Mouse (Mus musculus): Measurements from ENCODE around the gene Tmem208. TPM values are rescaled to one million over a fixed set of nuclear protein-coding genes. Genes with fewer than 3 reads are reported as not detected.

Gene Tmem208
- 141 and 142 TPM in 2 replicates for polyA plus RNA-seq (2015; fragmentation: Nextera tagmentation; extraction: Ambion mirVana)

DNA sequence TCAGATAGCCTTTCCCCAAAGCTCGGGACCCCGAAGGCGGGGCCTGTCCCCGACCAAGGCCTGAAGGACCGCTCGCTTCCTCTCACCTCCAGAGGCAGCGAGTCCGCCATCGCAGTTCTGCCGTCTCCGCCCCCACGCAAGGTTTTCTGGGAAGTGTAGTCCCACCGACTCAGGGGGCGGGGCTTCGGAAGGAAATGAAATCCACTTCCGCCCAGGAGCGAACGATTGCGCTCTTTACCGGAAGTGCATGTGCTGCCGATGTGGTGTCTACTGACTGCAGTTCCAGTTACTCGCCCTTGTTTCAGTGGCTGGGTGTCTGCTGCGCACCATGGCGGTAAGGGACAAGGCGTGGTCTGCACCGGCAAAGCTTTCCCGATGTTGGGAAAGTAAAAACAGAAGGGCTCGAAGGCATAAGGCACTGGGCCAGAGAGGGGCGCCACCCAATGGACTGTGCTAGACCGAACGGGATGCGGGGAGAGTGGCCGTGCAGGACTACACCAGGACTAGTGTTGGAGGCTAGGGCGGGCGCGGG is at the start of gene Tmem208, which contains the start of gene Lrrc29:
Gene Tmem208 (plus strand): TSS at position 214 of the 532 bp plus-strand sequence.
Gene Lrrc29 (minus strand): TSS at position 138 of the 532 bp plus-strand sequence.
- peaks cover 16% of the 10 kb centered on the region for H3K36me3 ChIP-seq (ENCODE audit: control insufficient read depth, insufficient read depth, low read length)
- peak; percentile 91 for ATAC-seq
- under 1% methylated on average over 36 of the region's 36 CpGs for WGBS
- H3K4me2 ChIP-seq (ENCODE audit: low read depth, low read length): peak within 1 kb of the TSS; percentile 76
- peaks cover 23% of the 10 kb centered on the region for H3K4me1 ChIP-seq (ENCODE audit: control insufficient read depth, insufficient read depth, low read length)
- no peaks in the 10 kb centered on the region for H3K27me3 ChIP-seq (replicated peaks; ENCODE audit: control insufficient read depth, insufficient read depth, low read length)
- H3K9me3 ChIP-seq (ENCODE audit: control insufficient read depth, low read length): no peaks in the 10 kb centered on the region
- H3K4me3 ChIP-seq (ENCODE audit: low read length): peak within 1 kb of the TSS; percentile 88
- peak within 1 kb of the TSS; percentile 88 for H3K9ac ChIP-seq (ENCODE audit: low read depth, low read length)
- peak within 1 kb of the TSS; percentile 87 for H3K27ac ChIP-seq (ENCODE audit: low read length)

DNA sequence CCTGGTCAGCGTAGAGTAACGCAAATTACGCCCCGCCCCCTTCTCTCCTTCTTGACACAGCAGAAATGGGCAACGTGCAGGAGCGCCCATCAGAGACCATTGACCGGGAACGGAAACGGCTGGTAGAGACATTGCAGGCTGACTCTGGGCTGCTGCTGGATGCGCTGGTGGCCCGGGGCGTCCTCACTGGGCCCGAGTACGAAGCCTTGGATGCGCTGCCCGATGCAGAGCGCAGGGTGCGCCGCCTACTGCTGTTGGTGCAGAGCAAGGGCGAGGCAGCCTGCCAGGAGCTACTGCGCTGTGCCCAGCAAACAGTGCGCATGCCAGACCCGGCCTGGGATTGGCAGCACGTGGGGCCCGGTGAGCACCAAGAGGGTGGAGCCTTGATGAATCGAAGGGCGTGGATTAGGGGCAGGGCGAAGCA is 47.2 kb upstream of the Tmem208 start:
- Histone ChIP-seq H3K27ac (ENCODE audit: low read length) (no peak overlapping the region), H3K4me1 (ENCODE audit: control insufficient read depth, insufficient read depth, low read length) (peaks cover 21% of the 10 kb centered on the region), H3K9ac (ENCODE audit: low read depth, low read length) (peak overlapping the region; percentile 46; the same call in 1 of the 2 replicates), H3K36me3 (ENCODE audit: control insufficient read depth, insufficient read depth, low read length) (no peaks in the 10 kb centered on the region; the same call in 1 of the 2 replicates), H3K27me3 (replicated peaks; ENCODE audit: control insufficient read depth, insufficient read depth, low read length) (peaks cover 53% of the 10 kb centered on the region), H3K9me3 (ENCODE audit: control insufficient read depth, low read length) (no peaks in the 10 kb centered on the region), H3K4me2 (ENCODE audit: low read depth, low read length) (peak overlapping the region; percentile 58), H3K4me3 (ENCODE audit: low read length) (peak overlapping the region; percentile 33)
- peak; percentile 70 for ATAC-seq
- WGBS: 3% methylated on average over 28 of the region's 28 CpGs

DNA sequence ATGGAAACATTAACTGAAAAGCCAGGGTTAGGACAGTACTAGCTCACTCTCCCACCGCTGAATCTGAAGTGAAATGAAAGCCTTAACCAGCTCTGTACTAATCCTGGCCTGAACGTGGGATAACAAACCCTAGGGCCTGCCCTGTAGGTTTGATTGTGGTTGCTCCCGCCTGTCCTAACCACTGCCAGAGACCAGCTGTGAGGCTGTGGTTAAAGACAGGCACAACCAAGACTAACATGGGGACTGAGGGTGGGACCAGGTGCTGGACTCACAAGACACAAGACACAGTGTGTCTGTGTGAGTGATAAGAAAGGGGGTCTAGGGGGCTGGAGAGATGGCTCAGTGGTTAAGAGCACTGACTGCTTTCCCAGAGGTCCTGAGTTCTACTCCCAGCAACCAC is 45.6 kb upstream of the Tmem208 start:
- ATAC-seq: no peak
- Histone ChIP-seq H3K9me3 (ENCODE audit: control insufficient read depth, low read length) (no peaks in the 10 kb centered on the region), H3K4me2 (ENCODE audit: low read depth, low read length) (no peak overlapping the region), H3K27me3 (replicated peaks; ENCODE audit: control insufficient read depth, insufficient read depth, low read length) (peaks cover 42% of the 10 kb centered on the region), H3K4me3 (ENCODE audit: low read length) (no peak overlapping the region), H3K4me1 (ENCODE audit: control insufficient read depth, insufficient read depth, low read length) (peaks cover 18% of the 10 kb centered on the region), H3K9ac (ENCODE audit: low read depth, low read length) (no peak overlapping the region), H3K36me3 (ENCODE audit: control insufficient read depth, insufficient read depth, low read length) (no peaks in the 10 kb centered on the region; the same call in 1 of the 2 replicates), H3K27ac (ENCODE audit: low read length) (no peak overlapping the region)
- 77% methylated on average over 3 of the region's 3 CpGs for WGBS

DNA sequence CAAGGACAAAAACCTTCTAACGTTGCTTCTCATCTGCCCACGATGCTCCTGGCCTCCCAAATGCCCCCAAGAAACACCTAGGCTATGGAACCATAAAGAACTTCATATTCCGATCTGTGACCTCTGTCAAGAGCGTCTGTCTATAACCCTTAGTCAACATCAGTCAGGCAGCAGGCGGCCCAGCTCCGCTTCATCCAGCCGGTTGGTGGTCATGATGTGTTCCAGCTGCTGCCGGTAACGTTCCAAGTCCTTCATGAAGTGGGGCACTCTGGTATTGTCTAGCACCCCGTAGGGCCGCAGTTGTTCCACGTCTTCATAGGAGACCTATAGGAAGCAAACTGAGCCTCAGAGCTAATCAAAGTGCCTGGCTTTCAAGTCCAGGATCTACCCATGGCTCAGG is 44.3 kb upstream of the Tmem208 start:
- Histone ChIP-seq H3K9me3 (ENCODE audit: control insufficient read depth, low read length) (no peaks in the 10 kb centered on the region), H3K4me1 (ENCODE audit: control insufficient read depth, insufficient read depth, low read length) (peaks cover 9% of the 10 kb centered on the region), H3K9ac (ENCODE audit: low read depth, low read length) (no peak overlapping the region), H3K4me3 (ENCODE audit: low read length) (no peak overlapping the region), H3K4me2 (ENCODE audit: low read depth, low read length) (no peak overlapping the region), H3K36me3 (ENCODE audit: control insufficient read depth, insufficient read depth, low read length) (no peaks in the 10 kb centered on the region; the same call in 1 of the 2 replicates), H3K27me3 (replicated peaks; ENCODE audit: control insufficient read depth, insufficient read depth, low read length) (peaks cover 34% of the 10 kb centered on the region), H3K27ac (ENCODE audit: low read length) (no peak overlapping the region)
- 90% methylated on average over 12 of the region's 12 CpGs for WGBS
- ATAC-seq: no peak

DNA sequence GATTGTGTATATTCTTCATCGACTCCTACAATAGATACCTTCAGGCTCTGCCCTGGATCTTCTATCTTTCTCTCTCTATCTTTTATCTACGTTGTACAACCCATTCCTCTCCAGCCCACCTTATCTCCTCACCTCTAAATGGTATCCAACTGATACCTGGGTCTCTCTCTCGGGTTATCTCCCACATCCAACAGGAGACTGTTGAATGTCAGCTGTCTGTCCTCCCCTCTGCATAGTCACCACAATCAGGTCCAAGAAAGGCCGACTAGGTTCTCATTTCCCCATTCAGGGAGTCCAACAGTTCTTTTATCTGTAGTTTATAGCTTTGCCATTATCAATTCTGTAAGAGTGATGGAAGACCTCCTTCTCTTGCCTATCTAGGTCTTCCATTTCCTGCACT is 43.9 kb upstream of the Tmem208 start:
- ATAC-seq: no peak
- H3K9me3 ChIP-seq (ENCODE audit: control insufficient read depth, low read length): no peaks in the 10 kb centered on the region
- no peaks in the 10 kb centered on the region; the same call in 1 of the 2 replicates for H3K36me3 ChIP-seq (ENCODE audit: control insufficient read depth, insufficient read depth, low read length)
- 85% methylated on average over 4 of the region's 4 CpGs for WGBS
- H3K27me3 ChIP-seq (replicated peaks; ENCODE audit: control insufficient read depth, insufficient read depth, low read length): peaks cover 31% of the 10 kb centered on the region
- H3K9ac ChIP-seq (ENCODE audit: low read depth, low read length): no peak overlapping the region
- no peak overlapping the region for H3K27ac ChIP-seq (ENCODE audit: low read length)
- H3K4me2 ChIP-seq (ENCODE audit: low read depth, low read length): no peak overlapping the region
- peaks cover 9% of the 10 kb centered on the region for H3K4me1 ChIP-seq (ENCODE audit: control insufficient read depth, insufficient read depth, low read length)
- no peak overlapping the region for H3K4me3 ChIP-seq (ENCODE audit: low read length)

DNA sequence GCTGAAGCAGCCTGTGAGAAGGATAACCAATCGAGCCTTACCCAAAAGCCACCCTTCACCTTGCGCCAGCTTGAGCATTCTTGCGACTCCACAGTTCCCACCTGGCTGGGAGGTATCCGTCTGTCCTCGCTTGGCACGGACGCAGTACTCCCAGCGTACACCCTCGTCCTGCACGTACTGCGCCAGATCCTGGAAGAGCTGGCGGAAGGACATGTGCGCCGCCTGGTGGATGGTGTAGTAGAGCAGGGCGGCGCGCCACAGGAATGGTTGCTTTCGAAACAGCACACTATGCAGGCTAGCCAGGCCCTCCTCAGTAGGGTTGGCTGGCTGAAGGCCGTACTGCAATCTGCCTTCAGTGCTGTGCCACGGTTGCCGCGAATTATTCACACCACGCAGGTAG is 43.1 kb upstream of the Tmem208 start:
- Histone ChIP-seq H3K4me2 (ENCODE audit: low read depth, low read length) (no peak overlapping the region), H3K27ac (ENCODE audit: low read length) (no peak overlapping the region), H3K9ac (ENCODE audit: low read depth, low read length) (no peak overlapping the region), H3K4me1 (ENCODE audit: control insufficient read depth, insufficient read depth, low read length) (peaks cover 9% of the 10 kb centered on the region), H3K36me3 (ENCODE audit: control insufficient read depth, insufficient read depth, low read length) (no peaks in the 10 kb centered on the region; the same call in 1 of the 2 replicates), H3K9me3 (ENCODE audit: control insufficient read depth, low read length) (no peaks in the 10 kb centered on the region), H3K4me3 (ENCODE audit: low read length) (no peak overlapping the region), H3K27me3 (replicated peaks; ENCODE audit: control insufficient read depth, insufficient read depth, low read length) (peaks cover 24% of the 10 kb centered on the region; the same call in 1 of the 2 replicates)
- ATAC-seq: peak; percentile 75
- WGBS: 32% methylated on average over 23 of the region's 23 CpGs

DNA sequence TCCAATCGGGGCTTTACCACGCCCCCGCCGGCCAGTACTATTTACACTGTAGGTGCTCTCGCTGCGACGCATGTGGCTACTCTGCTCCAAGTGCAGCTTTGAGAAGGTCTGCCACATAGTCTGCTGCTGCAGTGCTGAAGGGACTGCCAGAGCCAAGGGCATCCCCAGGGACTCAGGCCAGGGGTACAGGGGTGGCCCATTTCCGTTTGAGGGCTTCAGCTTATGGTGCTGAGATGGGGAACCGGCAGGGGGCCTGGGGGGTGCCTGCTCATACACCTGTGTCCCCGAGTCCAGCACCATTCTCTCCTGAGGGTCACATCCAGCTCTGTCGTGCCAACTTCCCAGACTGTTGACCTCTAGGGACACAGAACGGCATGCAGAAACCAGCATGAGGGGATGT is 40.6 kb upstream of the Tmem208 start:
- WGBS: 57% methylated on average over 12 of the region's 12 CpGs
- H3K27me3 ChIP-seq (replicated peaks; ENCODE audit: control insufficient read depth, insufficient read depth, low read length): peaks cover 10% of the 10 kb centered on the region
- no peak overlapping the region for H3K4me3 ChIP-seq (ENCODE audit: low read length)
- ATAC-seq: no peak
- H3K9ac ChIP-seq (ENCODE audit: low read depth, low read length): no peak overlapping the region
- no peak overlapping the region for H3K4me2 ChIP-seq (ENCODE audit: low read depth, low read length)
- peaks cover 18% of the 10 kb centered on the region for H3K4me1 ChIP-seq (ENCODE audit: control insufficient read depth, insufficient read depth, low read length)
- H3K27ac ChIP-seq (ENCODE audit: low read length): no peak overlapping the region
- H3K36me3 ChIP-seq (ENCODE audit: control insufficient read depth, insufficient read depth, low read length): no peaks in the 10 kb centered on the region; the same call in 1 of the 2 replicates
- no peaks in the 10 kb centered on the region for H3K9me3 ChIP-seq (ENCODE audit: control insufficient read depth, low read length)

DNA sequence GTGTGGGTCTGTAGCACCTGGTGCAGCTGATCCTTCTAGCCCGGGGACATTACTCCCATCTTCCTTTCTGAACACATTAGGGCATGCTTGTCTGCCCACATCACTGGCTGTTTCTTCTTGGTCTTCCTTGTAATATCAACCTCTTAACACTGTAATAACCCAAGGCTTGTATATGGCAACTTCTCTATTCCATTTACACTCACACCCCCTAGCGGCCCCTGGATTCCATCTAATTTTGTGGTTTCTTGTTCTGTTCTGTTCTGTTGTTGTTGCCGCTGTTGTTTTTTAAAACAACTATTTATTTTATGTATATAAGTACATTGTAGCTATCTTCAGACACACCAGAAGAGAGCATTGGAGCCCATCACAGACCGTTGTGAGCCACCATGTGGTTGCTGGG is 39.2 kb upstream of the Tmem208 start:
- no peak for ATAC-seq
- Histone ChIP-seq H3K36me3 (ENCODE audit: control insufficient read depth, insufficient read depth, low read length) (no peaks in the 10 kb centered on the region; the same call in 1 of the 2 replicates), H3K4me2 (ENCODE audit: low read depth, low read length) (no peak overlapping the region), H3K27me3 (replicated peaks; ENCODE audit: control insufficient read depth, insufficient read depth, low read length) (peaks cover 13% of the 10 kb centered on the region), H3K9ac (ENCODE audit: low read depth, low read length) (no peak overlapping the region), H3K27ac (ENCODE audit: low read length) (no peak overlapping the region), H3K4me3 (ENCODE audit: low read length) (no peak overlapping the region), H3K9me3 (ENCODE audit: control insufficient read depth, low read length) (no peaks in the 10 kb centered on the region), H3K4me1 (ENCODE audit: control insufficient read depth, insufficient read depth, low read length) (peaks cover 21% of the 10 kb centered on the region)
- WGBS: 81% methylated on average over 4 of the region's 4 CpGs

DNA sequence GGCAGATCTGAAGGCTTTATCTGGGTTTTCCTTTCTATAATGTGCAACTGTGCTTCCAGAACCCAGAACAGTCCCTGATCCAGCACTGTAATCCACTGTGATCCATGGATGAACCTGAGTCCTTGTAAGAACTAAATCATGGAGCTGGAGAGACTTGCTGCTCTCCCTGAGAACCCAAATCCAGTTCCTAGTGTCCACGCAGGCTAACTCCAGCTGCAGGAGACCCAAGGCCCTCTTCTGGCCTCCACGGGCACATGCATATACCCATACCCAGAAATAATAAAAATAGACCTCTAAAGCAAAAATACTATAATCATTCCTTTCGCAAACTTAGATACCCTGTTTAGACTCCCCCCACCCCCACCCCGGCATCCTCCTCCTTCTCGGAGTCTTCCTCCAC is 37.9 kb upstream of the Tmem208 start:
- no peak for ATAC-seq
- Histone ChIP-seq H3K27me3 (replicated peaks; ENCODE audit: control insufficient read depth, insufficient read depth, low read length) (peaks cover 13% of the 10 kb centered on the region), H3K27ac (ENCODE audit: low read length) (no peak overlapping the region), H3K36me3 (ENCODE audit: control insufficient read depth, insufficient read depth, low read length) (no peaks in the 10 kb centered on the region; the same call in 1 of the 2 replicates), H3K4me1 (ENCODE audit: control insufficient read depth, insufficient read depth, low read length) (peaks cover 21% of the 10 kb centered on the region), H3K4me3 (ENCODE audit: low read length) (no peak overlapping the region), H3K4me2 (ENCODE audit: low read depth, low read length) (peak overlapping the region; percentile 93; the same call in 1 of the 2 replicates), H3K9me3 (ENCODE audit: control insufficient read depth, low read length) (no peaks in the 10 kb centered on the region), H3K9ac (ENCODE audit: low read depth, low read length) (no peak overlapping the region)
- WGBS: 87% methylated on average over 5 of the region's 5 CpGs
